Mouse (Mus musculus): ENCODE measurements at regions not wholly inside any gene's neighbourhood (a gene's known extent, or its start where the extent isn't known, plus 50 kb on each side); places are given as distances from the start of the nearest gene placed in this dataset.

- Histone ChIP-seq H3K9ac (replicated peaks; ENCODE audit: low read length) (peak overlapping the region; percentile 41), H3K9me3 (replicated peaks; ENCODE audit: control insufficient read depth, low read length) (no peaks in the 10 kb centered on the region), H3K27me3 (ENCODE audit: control insufficient read depth, insufficient read depth, low read length) (no peaks in the 10 kb centered on the region), H3K4me2 (ENCODE audit: low read depth, low read length) (no peak overlapping the region; the same call in 1 of the 2 replicates), H3K4me3 (ENCODE audit: low read depth, low read length) (no peak overlapping the region), H3K36me3 (replicated peaks; ENCODE audit: control insufficient read depth, insufficient read depth, low read depth, low read length) (no peaks in the 10 kb centered on the region), H3K27ac (replicated peaks; ENCODE audit: low read depth, low read length) (no peak overlapping the region), H3K4me1 (ENCODE audit: control insufficient read depth, insufficient read depth, low read length) (peaks cover 5% of the 10 kb centered on the region)
- 3% methylated on average over 9 of the region's 9 CpGs for WGBS
- ATAC-seq (replicated peaks; ENCODE audit: insufficient number of reproducible peaks, low FRiP score, low TSS enrichment, low read depth) (peak; percentile 69), DNase-seq (ENCODE audit: low spot score) (peak; percentile 29)
These were observed 247.9 kb upstream of the Myt1l start for GRCm38 (mm10) chr12:29280081-29280788.

- Histone ChIP-seq H3K9ac (replicated peaks; ENCODE audit: low read length) (peak overlapping the region; percentile 3), H3K4me2 (ENCODE audit: low read depth, low read length) (no peak overlapping the region), H3K36me3 (replicated peaks; ENCODE audit: control insufficient read depth, insufficient read depth, low read depth, low read length) (no peaks in the 10 kb centered on the region), H3K4me3 (ENCODE audit: low read depth, low read length) (no peak overlapping the region), H3K27me3 (ENCODE audit: control insufficient read depth, insufficient read depth, low read length) (no peaks in the 10 kb centered on the region), H3K9me3 (replicated peaks; ENCODE audit: control insufficient read depth, low read length) (no peaks in the 10 kb centered on the region), H3K27ac (replicated peaks; ENCODE audit: low read depth, low read length) (no peak overlapping the region), H3K4me1 (ENCODE audit: control insufficient read depth, insufficient read depth, low read length) (peaks cover 5% of the 10 kb centered on the region)
- ATAC-seq (replicated peaks; ENCODE audit: insufficient number of reproducible peaks, low FRiP score, low TSS enrichment, low read depth) (peak; percentile 25), DNase-seq (ENCODE audit: low spot score) (no peak)
- 59% methylated on average over 17 of the region's 17 CpGs for WGBS
These were observed 247.1 kb upstream of the Myt1l start for GRCm38 (mm10) chr12:29280861-29281630.

- Histone ChIP-seq H3K27ac (replicated peaks; ENCODE audit: low read depth, low read length) (no peak overlapping the region), H3K4me3 (ENCODE audit: low read depth, low read length) (no peak overlapping the region), H3K4me1 (ENCODE audit: control insufficient read depth, insufficient read depth, low read length) (no peaks in the 10 kb centered on the region), H3K9me3 (replicated peaks; ENCODE audit: control insufficient read depth, low read length) (no peaks in the 10 kb centered on the region), H3K36me3 (replicated peaks; ENCODE audit: control insufficient read depth, insufficient read depth, low read depth, low read length) (no peaks in the 10 kb centered on the region), H3K9ac (replicated peaks; ENCODE audit: low read length) (no peak overlapping the region), H3K27me3 (ENCODE audit: control insufficient read depth, insufficient read depth, low read length) (no peaks in the 10 kb centered on the region), H3K4me2 (ENCODE audit: low read depth, low read length) (no peak overlapping the region)
- 82% methylated on average over 2 of the region's 2 CpGs for WGBS
- no peak for DNase-seq (ENCODE audit: low spot score)
- no peak for ATAC-seq (replicated peaks; ENCODE audit: insufficient number of reproducible peaks, low FRiP score, low TSS enrichment, low read depth)
These were observed 239.4 kb upstream of the Myt1l start for GRCm38 (mm10) chr12:29288801-29289200.

- H3K36me3 ChIP-seq (replicated peaks; ENCODE audit: control insufficient read depth, insufficient read depth, low read depth, low read length): no peaks in the 10 kb centered on the region
- DNase-seq (ENCODE audit: low spot score) (peak; percentile 97), ATAC-seq (replicated peaks; ENCODE audit: insufficient number of reproducible peaks, low FRiP score, low TSS enrichment, low read depth) (peak; percentile 100)
- H3K9me3 ChIP-seq (replicated peaks; ENCODE audit: control insufficient read depth, low read length): no peaks in the 10 kb centered on the region
- WGBS: 13% methylated on average over 23 of the region's 23 CpGs
- peak overlapping the region; percentile 54 for H3K9ac ChIP-seq (replicated peaks; ENCODE audit: low read length)
- no peaks in the 10 kb centered on the region for H3K4me1 ChIP-seq (ENCODE audit: control insufficient read depth, insufficient read depth, low read length)
- peak overlapping the region; percentile 29 for H3K4me2 ChIP-seq (ENCODE audit: low read depth, low read length)
- no peaks in the 10 kb centered on the region for H3K27me3 ChIP-seq (ENCODE audit: control insufficient read depth, insufficient read depth, low read length)
- H3K4me3 ChIP-seq (ENCODE audit: low read depth, low read length): peak overlapping the region; percentile 23
- H3K27ac ChIP-seq (replicated peaks; ENCODE audit: low read depth, low read length): no peak overlapping the region
These were observed 237.4 kb upstream of the Myt1l start for GRCm38 (mm10) chr12:29290591-29291351.

- Histone ChIP-seq H3K4me1 (ENCODE audit: control insufficient read depth, insufficient read depth, low read length) (no peaks in the 10 kb centered on the region), H3K27me3 (ENCODE audit: control insufficient read depth, insufficient read depth, low read length) (no peaks in the 10 kb centered on the region), H3K27ac (replicated peaks; ENCODE audit: low read depth, low read length) (no peak overlapping the region), H3K9ac (replicated peaks; ENCODE audit: low read length) (no peak overlapping the region), H3K4me3 (ENCODE audit: low read depth, low read length) (no peak overlapping the region), H3K36me3 (replicated peaks; ENCODE audit: control insufficient read depth, insufficient read depth, low read depth, low read length) (no peaks in the 10 kb centered on the region), H3K9me3 (replicated peaks; ENCODE audit: control insufficient read depth, low read length) (no peaks in the 10 kb centered on the region), H3K4me2 (ENCODE audit: low read depth, low read length) (no peak overlapping the region)
- DNase-seq (ENCODE audit: low spot score) (no peak), ATAC-seq (replicated peaks; ENCODE audit: insufficient number of reproducible peaks, low FRiP score, low TSS enrichment, low read depth) (no peak)
- 76% methylated on average over 5 of the region's 5 CpGs for WGBS
These were observed 230.2 kb upstream of the Myt1l start for GRCm38 (mm10) chr12:29297984-29298383.

- Histone ChIP-seq H3K4me1 (ENCODE audit: control insufficient read depth, insufficient read depth, low read length) (no peaks in the 10 kb centered on the region), H3K4me3 (ENCODE audit: low read depth, low read length) (no peak overlapping the region), H3K9me3 (replicated peaks; ENCODE audit: control insufficient read depth, low read length) (no peaks in the 10 kb centered on the region), H3K36me3 (replicated peaks; ENCODE audit: control insufficient read depth, insufficient read depth, low read depth, low read length) (no peaks in the 10 kb centered on the region), H3K9ac (replicated peaks; ENCODE audit: low read length) (no peak overlapping the region), H3K27me3 (ENCODE audit: control insufficient read depth, insufficient read depth, low read length) (no peaks in the 10 kb centered on the region), H3K4me2 (ENCODE audit: low read depth, low read length) (no peak overlapping the region), H3K27ac (replicated peaks; ENCODE audit: low read depth, low read length) (no peak overlapping the region)
- no peak for DNase-seq (ENCODE audit: low spot score)
- ATAC-seq (replicated peaks; ENCODE audit: insufficient number of reproducible peaks, low FRiP score, low TSS enrichment, low read depth): no peak
- WGBS: 52% methylated on average over 1 of the region's 1 CpGs
These were observed 212.5 kb upstream of the Myt1l start for GRCm38 (mm10) chr12:29315636-29316035.

- 54% methylated on average over 2 of the region's 2 CpGs for WGBS
- H3K4me2 ChIP-seq (ENCODE audit: low read depth, low read length): no peak overlapping the region
- no peaks in the 10 kb centered on the region for H3K27me3 ChIP-seq (ENCODE audit: control insufficient read depth, insufficient read depth, low read length)
- H3K4me3 ChIP-seq (ENCODE audit: low read depth, low read length): no peak overlapping the region
- H3K27ac ChIP-seq (replicated peaks; ENCODE audit: low read depth, low read length): no peak overlapping the region
- no peaks in the 10 kb centered on the region for H3K9me3 ChIP-seq (replicated peaks; ENCODE audit: control insufficient read depth, low read length)
- no peaks in the 10 kb centered on the region for H3K36me3 ChIP-seq (replicated peaks; ENCODE audit: control insufficient read depth, insufficient read depth, low read depth, low read length)
- DNase-seq (ENCODE audit: low spot score) (no peak), ATAC-seq (replicated peaks; ENCODE audit: insufficient number of reproducible peaks, low FRiP score, low TSS enrichment, low read depth) (no peak)
- H3K9ac ChIP-seq (replicated peaks; ENCODE audit: low read length): no peak overlapping the region
- H3K4me1 ChIP-seq (ENCODE audit: control insufficient read depth, insufficient read depth, low read length): no peaks in the 10 kb centered on the region
These were observed 206.7 kb upstream of the Myt1l start for GRCm38 (mm10) chr12:29321468-29321867.

All from embryonic facial prominence, embryonic 11.5 days (tissue).